19 mouse cellular contexts compared by ENCODE assay signal in genomic region chr11:20299900-20300299, GRCm38 (mm10). TPM values are rescaled to one million over a fixed set of nuclear protein-coding genes. Genes with fewer than 3 reads are reported as not detected.
DNase-seq lines count a peak whose midpoint lies in the region; ATAC-seq and TF ChIP-seq lines count a peak whose summit lies in the region.
"Had no signal": no experiment of that assay in that cellular context is flagged by ENCODE, and none has a peak within 500 bp of the region (broad histone marks: within the 10 kb centered on the region; RNA-seq: fewer than 3 reads in every experiment).

No protein-coding gene starts in this region.

- H3K9ac ChIP-seq in heart, postnatal 0 days (replicated peaks; ENCODE audit: low read depth, low read length), result no peak overlapping the region
- no peak overlapping the region for H3K9ac ChIP-seq in limb, embryonic 14.5 days (ENCODE audit: low read depth, low read length, severe bottlenecking)
- H3K9ac ChIP-seq: midbrain, embryonic 13.5 days; stomach, embryonic 15.5 days had no signal

- no peak for TF ChIP-seq POLR2A in limb, embryonic 14.5 days (IDR thresholded peaks at IDR 0.05; ENCODE audit: borderline replicate concordance, extremely low read depth, insufficient read depth, insufficient read length)

- TF ChIP-seq EP300 in heart, postnatal 0 days (IDR thresholded peaks at IDR 0.05; ENCODE audit: low read depth), result no peak

- H3K4me1 ChIP-seq in heart, postnatal 0 days (ENCODE audit: control insufficient read depth, insufficient read depth), result peaks cover 6% of the 10 kb centered on the region
- no peaks in the 10 kb centered on the region for H3K4me1 ChIP-seq in limb, embryonic 14.5 days (ENCODE audit: control insufficient read depth, insufficient read depth, low read length)
- H3K4me1 ChIP-seq: midbrain, embryonic 13.5 days; stomach, embryonic 15.5 days had no signal

- H3K27me3 ChIP-seq in heart, postnatal 0 days (ENCODE audit: control insufficient read depth, insufficient read depth, low read length), result no peaks in the 10 kb centered on the region
- H3K27me3 ChIP-seq in limb, embryonic 14.5 days (ENCODE audit: control insufficient read depth, insufficient read depth, low read length), result no peaks in the 10 kb centered on the region
- H3K27me3 ChIP-seq: midbrain, embryonic 13.5 days; stomach, embryonic 15.5 days had no signal

- intact Hi-C loops in heart, postnatal 10 days (cut with DNase I), result no loop called here

- no peak overlapping the region for H3K4me2 ChIP-seq in heart, postnatal 0 days (ENCODE audit: low read depth, low read length)
- H3K4me2 ChIP-seq in limb, embryonic 14.5 days (replicated peaks; ENCODE audit: low read depth, low read length, severe bottlenecking), result no peak overlapping the region
- H3K4me2 ChIP-seq: liver, embryonic 11.5 days; midbrain, embryonic 13.5 days; stomach, embryonic 15.5 days had no signal

- H3K9me3 ChIP-seq in heart, postnatal 0 days (replicated peaks; ENCODE audit: control insufficient read depth, low read length), result no peaks in the 10 kb centered on the region
- H3K9me3 ChIP-seq in limb, embryonic 14.5 days (ENCODE audit: control insufficient read depth, low read length), result no peaks in the 10 kb centered on the region
- H3K9me3 ChIP-seq: G1E; midbrain, embryonic 13.5 days; stomach, embryonic 15.5 days had no signal

- no peaks in the 10 kb centered on the region; the same call in 1 of the 2 replicates for H3K36me3 ChIP-seq in heart, postnatal 0 days (replicated peaks; ENCODE audit: control insufficient read depth, insufficient read depth, low read length)
- peaks cover 12% of the 10 kb centered on the region for H3K36me3 ChIP-seq in limb, embryonic 14.5 days (ENCODE audit: control insufficient read depth, insufficient read depth, low read length)

- no peak overlapping the region for H3K27ac ChIP-seq in heart, postnatal 0 days (ENCODE audit: low read depth)
- no peak overlapping the region for H3K27ac ChIP-seq in limb, embryonic 14.5 days (replicated peaks; ENCODE audit: low read depth, low read length)
- H3K27ac ChIP-seq: macrophage; midbrain, embryonic 13.5 days; stomach, embryonic 15.5 days had no signal

- H3K4me3 ChIP-seq in heart, postnatal 0 days (ENCODE audit: low read depth, low read length), result no peak overlapping the region
- H3K4me3 ChIP-seq in limb, embryonic 14.5 days (replicated peaks; ENCODE audit: low read length), result no peak overlapping the region
- H3K4me3 ChIP-seq: erythroblast, embryonic 14.5 days; midbrain, embryonic 13.5 days; stomach, embryonic 15.5 days had no signal

- WGBS in heart, postnatal 0 days, result 54% methylated on average over 6 of the region's 6 CpGs
- WGBS in limb, embryonic 14.5 days, result 79% methylated on average over 6 of the region's 6 CpGs

- peak; percentile 64 for ATAC-seq in heart, postnatal 0 days (ENCODE audit: insufficient read depth, low read depth)
- ATAC-seq in limb, embryonic 14.5 days (ENCODE audit: low FRiP score, low read depth), result no peak
- ATAC-seq: CD4-positive, CD25-positive, alpha-beta regulatory T cell, adult 4 months; forebrain, embryonic 14.5 days; midbrain, embryonic 13.5 days had no signal

- no peak for TF ChIP-seq CTCF in heart, postnatal 0 days (IDR thresholded peaks at IDR 0.05; ENCODE audit: low read depth)

- DNase-seq in heart, postnatal 0 days (ENCODE audit: low spot score), result no peak
- DNase-seq in heart, postnatal 10 days, result no peak
- DNase-seq in brain, adult 2 months (ENCODE audit: low read depth, low spot score), result peak; percentile 70
- peak; percentile 10 for DNase-seq in limb, embryonic 14.5 days (ENCODE audit: low spot score)
- DNase-seq in lung, postnatal 4 days, result peak; percentile 39 to 80
- no peak for DNase-seq in embryo, embryonic 10 days (ENCODE audit: low spot score)
- DNase-seq in retina, embryonic 14.5 days (ENCODE audit: low spot score), result no peak
- DNase-seq: cerebellum, adult 9-11 months; heart, postnatal 4 days; kidney, adult 2 months; kidney, postnatal 25 days had no signal

RNA-seq across cellular contexts. Expression of gene Slc1a4, which starts 32.6 kb away (rescaled TPM):
- 6.4 and 11.0 TPM in 2 replicates for total RNA-seq in heart, postnatal 0 days (2014; rRNA removed; ENCODE audit: low replicate concordance)
- 2.4 and 2.7 TPM in 2 replicates for polyA plus RNA-seq in heart, postnatal 0 days (2015; fragmentation: Nextera tagmentation; extraction: Ambion mirVana)
- 1 to 10 TPM; 3.1 to 3.5 TPM for total RNA-seq in heart, postnatal 10 days (2021)
- 15.1 and 18.5 TPM in 2 replicates for polyA plus RNA-seq in limb, embryonic 14.5 days (2012; rRNA removed)
- polyA plus RNA-seq in limb, embryonic 14.5 days (2014; fragmentation: Nextera tagmentation; extraction: Ambion mirVana), result 20.1 and 21.8 TPM in 2 replicates

RNA-seq across cellular contexts. Expression of gene Cep68, which starts 50.7 kb away (rescaled TPM):
- 53.8 and 56.2 TPM in 2 replicates for total RNA-seq in heart, postnatal 0 days (2014; rRNA removed; ENCODE audit: low replicate concordance)
- 20.3 and 21.0 TPM in 2 replicates for polyA plus RNA-seq in heart, postnatal 0 days (2015; fragmentation: Nextera tagmentation; extraction: Ambion mirVana)
- 10 to 100 TPM; 40.0 to 42.7 TPM for total RNA-seq in heart, postnatal 10 days (2021)
- 28.5 and 35.3 TPM in 2 replicates for polyA plus RNA-seq in limb, embryonic 14.5 days (2012; rRNA removed)
- 29.7 and 33.4 TPM in 2 replicates for polyA plus RNA-seq in limb, embryonic 14.5 days (2014; fragmentation: Nextera tagmentation; extraction: Ambion mirVana)

Comparison
In these comparisons a context has a peak if more than half of its experiments do, and no peak if none do; other contexts are left out.
1. DNase-seq: peak in brain, adult 2 months (single experiment), limb, embryonic 14.5 days (single experiment) and lung, postnatal 4 days (2 of 2); none in heart, postnatal 0 days (single experiment), heart, postnatal 10 days (0 of 2), embryo, embryonic 10 days (single experiment) and retina, embryonic 14.5 days (single experiment).